Mouse (Mus musculus) adrenal gland, postnatal 4 days (tissue): Measurements from ENCODE around the gene Prkcz. TPM values are rescaled to one million over a fixed set of nuclear protein-coding genes. Genes with fewer than 3 reads are reported as not detected.

ENCODE experiments used
- total RNA-seq, 2 experiments: library from RNA; stranded (reverse); gene quantifications; 2 replicates each; pipeline ENCODE4 v1.2.3; 2021

The Prkcz gene
- total RNA-seq, 2 experiments from 2014 or later: 7.8 to 10.3 TPM

Other genes starting within 250 kb of the Prkcz start
- 100 to 1,000 TPM; 106 to 111 TPM for gene Ski, start 138.8 kb downstream of the Prkcz start, total RNA-seq
- 10 to 100 TPM; 54.9 to 56.3 TPM for gene Faap20, start 111.6 kb downstream of the Prkcz start, total RNA-seq
- gene Gabrd, start 36.8 kb upstream of the Prkcz start, total RNA-seq: under 1 TPM; 0.20 to 0.25 TPM
- 1 to 10 TPM; 1.1 to 1.3 TPM for gene Cfap74, start 47.8 kb upstream of the Prkcz start, total RNA-seq
- gene Tmem52, start 107.8 kb upstream of the Prkcz start, total RNA-seq: 10 to 100 TPM in 1 of 2 experiments, 1 to 10 TPM in 1; 7.4 to 14.4 TPM
- gene Gnb1, start 130.0 kb upstream of the Prkcz start, total RNA-seq: 100 to 1,000 TPM; 441 to 466 TPM
- gene Nadk, start 201.0 kb upstream of the Prkcz start, total RNA-seq: 100 to 1,000 TPM; 147 to 160 TPM
- gene Slc35e2, start 240.1 kb upstream of the Prkcz start, total RNA-seq: 10 to 100 TPM; 30.5 to 32.9 TPM